Mouse (Mus musculus) hindbrain, postnatal 0 days (tissue): ENCODE measurements at regions not wholly inside any gene's neighbourhood (a gene's known extent, or its start where the extent isn't known, plus 50 kb on each side); places are given as distances from the start of the nearest gene placed in this dataset.

Source experiments
- ATAC-seq: fragments of 200-750 bp; cut with Nextera tagmentation; 2 replicates; pipeline ENCODE4 v1.8.0; 2017; ENCODE audit warnings: mild to moderate bottlenecking, moderate TSS enrichment, moderate library complexity
- DNase-seq: peaks from one replicate; pipeline ENCODE4 v3.0.0-alpha.2; 2015; ENCODE audit warnings: low spot score
- H3K27ac ChIP-seq: fragments of 300-500 bp; sonication (generic); 2 replicates; pipeline ENCODE4 v1.5.1; 2014; ENCODE audit warnings: mild to moderate bottlenecking
- H3K27me3 ChIP-seq: fragments of 300-500 bp; sonication (generic); 2 replicates; pipeline ENCODE4 v1.6.1; 2014; ENCODE audit warnings: low read length, mixed read lengths; ENCODE audit not compliant: insufficient read depth
- H3K36me3 ChIP-seq: fragments of 300-500 bp; sonication (generic); 2 replicates; pipeline ENCODE4 v1.6.1; 2014; ENCODE audit warnings: low read length, mixed read lengths; ENCODE audit not compliant: insufficient read depth
- H3K4me1 ChIP-seq: fragments of 300-500 bp; sonication (generic); 2 replicates; pipeline ENCODE4 v1.6.1; 2014; ENCODE audit warnings: antibody characterized with exemption, low read length, mixed read lengths; ENCODE audit not compliant: insufficient read depth
- H3K4me2 ChIP-seq: fragments of 300-500 bp; sonication (generic); 2 replicates; pipeline ENCODE4 v1.6.1; 2014; ENCODE audit warnings: low read depth, mild to moderate bottlenecking, low read length, moderate library complexity, mixed read lengths
- H3K4me3 ChIP-seq: fragments of 300-500 bp; sonication (generic); 2 replicates; pipeline ENCODE4 v1.5.1; 2014; ENCODE audit warnings: low read length
- H3K9ac ChIP-seq: fragments of 300-500 bp; sonication (generic); replicated peaks from 2 replicates; pipeline ENCODE4 v1.6.1; 2014; ENCODE audit warnings: mild to moderate bottlenecking, low read length, moderate library complexity, mixed read lengths
- H3K9me3 ChIP-seq: fragments of 300-500 bp; sonication (generic); 2 replicates; pipeline ENCODE4 v1.6.1; 2016; ENCODE audit warnings: low read length, mixed read lengths
- CTCF ChIP-seq: IDR thresholded peaks from 2 replicates; pipeline ENCODE4 v1.5.1; 2016; ENCODE audit warnings: antibody characterized with exemption, control low read depth, low read depth
- whole genome bisulfite sequencing: fragments of 180-500 bp; shearing (Covaris S2); extraction: QIAGEN DNeasy Blood & Tissue Kit; methylation state at CpG from one replicate; pipeline ENCODE4 v1.1.7; 2014; 5-methylcytosine and 5-hydroxymethylcytosine counted together

DNA sequence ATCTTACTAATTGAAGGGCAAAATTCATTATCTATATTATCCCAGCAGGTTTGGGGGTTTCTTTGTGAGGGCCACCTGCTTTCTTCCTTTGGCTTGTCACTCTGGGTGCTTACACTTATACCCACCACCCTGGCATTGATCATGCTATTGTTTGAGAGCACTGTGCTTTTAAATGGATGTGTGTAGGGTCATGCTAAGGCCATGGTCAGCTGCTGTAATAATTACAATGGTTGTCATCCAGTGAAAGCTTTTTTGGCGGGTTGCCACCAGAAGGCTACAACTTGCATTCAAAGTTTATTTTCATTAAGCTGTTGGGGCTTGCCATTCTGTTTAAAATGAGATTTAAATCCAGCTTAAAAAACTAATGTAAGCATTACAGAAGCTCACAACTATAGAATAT, 322.4 kb upstream of the Tmem229a start:
- TF ChIP-seq CTCF, result no peak
- Histone ChIP-seq H3K4me2 (no peak overlapping the region), H3K27ac (no peak overlapping the region), H3K4me3 (no peak overlapping the region), H3K36me3 (no peaks in the 10 kb centered on the region), H3K27me3 (no peaks in the 10 kb centered on the region), H3K9me3 (no peaks in the 10 kb centered on the region), H3K4me1 (no peaks in the 10 kb centered on the region), H3K9ac (no peak overlapping the region)
- peak; percentile 32 for DNase-seq
- 22% methylated on average over 1 of the region's 1 CpGs for WGBS
- no peak for ATAC-seq

- Histone ChIP-seq H3K4me1 (no peaks in the 10 kb centered on the region), H3K4me3 (no peak overlapping the region), H3K27ac (no peak overlapping the region), H3K27me3 (no peaks in the 10 kb centered on the region), H3K4me2 (no peak overlapping the region), H3K36me3 (no peaks in the 10 kb centered on the region), H3K9me3 (no peaks in the 10 kb centered on the region), H3K9ac (no peak overlapping the region)
- TF ChIP-seq CTCF, result no peak
- DNase-seq, result no peak
- ATAC-seq, result 0 out of 2 replicates have a peak, but pooled peaks have one; percentile 47
- 35% methylated on average over 8 of the region's 8 CpGs for WGBS
Observed at GRCm38 (mm10) chr6:25277703-25278447, 321.8 kb upstream of the Tmem229a start.

- Histone ChIP-seq H3K4me1 (no peaks in the 10 kb centered on the region), H3K9ac (no peak overlapping the region), H3K4me3 (no peak overlapping the region), H3K9me3 (no peaks in the 10 kb centered on the region), H3K27me3 (no peaks in the 10 kb centered on the region), H3K4me2 (no peak overlapping the region), H3K27ac (no peak overlapping the region), H3K36me3 (no peaks in the 10 kb centered on the region)
- peak; percentile 53 for TF ChIP-seq CTCF
- DNase-seq (peak; percentile 22), ATAC-seq (no peak)
- 43% methylated on average over 2 of the region's 2 CpGs for WGBS
Observed at GRCm38 (mm10) chr6:25276221-25276620, 320.1 kb upstream of the Tmem229a start.

GRCm38 (mm10) chr6:25260559-25260958, 304.5 kb upstream of the Tmem229a start:
- DNase-seq, result no peak
- H3K27me3 ChIP-seq, result no peaks in the 10 kb centered on the region
- no peaks in the 10 kb centered on the region for H3K4me1 ChIP-seq
- H3K9me3 ChIP-seq, result no peaks in the 10 kb centered on the region
- no peak for TF ChIP-seq CTCF
- H3K9ac ChIP-seq, result no peak overlapping the region
- H3K4me2 ChIP-seq, result no peak overlapping the region
- ATAC-seq, result no peak
- no peaks in the 10 kb centered on the region for H3K36me3 ChIP-seq
- H3K4me3 ChIP-seq, result no peak overlapping the region
- no peak overlapping the region for H3K27ac ChIP-seq
- 86% methylated on average over 1 of the region's 1 CpGs for WGBS

DNA sequence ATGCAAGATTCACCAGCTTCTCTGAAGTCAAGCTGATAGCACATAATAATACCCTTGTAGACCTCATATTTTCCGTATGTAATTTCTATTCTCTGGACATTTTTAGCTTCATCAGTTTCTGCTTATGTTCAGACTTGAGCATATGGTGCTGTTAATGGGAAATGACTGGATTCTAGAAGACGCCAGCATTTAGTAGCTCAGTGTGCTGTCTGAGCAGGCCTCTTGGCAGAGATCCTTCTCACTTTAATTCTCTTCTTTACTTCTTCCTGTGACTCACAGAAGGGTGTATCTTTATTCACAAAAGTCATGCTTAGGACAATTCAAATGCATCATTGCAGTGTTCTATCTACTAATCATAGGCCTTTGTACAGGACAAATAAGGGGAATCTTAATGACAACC, 299.7 kb upstream of the Tmem229a start:
- Histone ChIP-seq H3K4me1 (no peaks in the 10 kb centered on the region), H3K4me3 (no peak overlapping the region), H3K36me3 (no peaks in the 10 kb centered on the region), H3K9ac (no peak overlapping the region), H3K27me3 (no peaks in the 10 kb centered on the region), H3K4me2 (no peak overlapping the region), H3K9me3 (no peaks in the 10 kb centered on the region), H3K27ac (no peak overlapping the region)
- TF ChIP-seq CTCF, result no peak
- WGBS, result 60% methylated on average over 2 of the region's 2 CpGs
- ATAC-seq, result peak; percentile 18; the same call in 1 of the 2 replicates
- DNase-seq, result peak; percentile 25

- no peak overlapping the region for H3K4me2 ChIP-seq
- H3K9ac ChIP-seq, result no peak overlapping the region
- ATAC-seq, result no peak
- no peak for DNase-seq
- no peaks in the 10 kb centered on the region for H3K9me3 ChIP-seq
- H3K4me3 ChIP-seq, result no peak overlapping the region
- H3K36me3 ChIP-seq, result no peaks in the 10 kb centered on the region
- H3K27me3 ChIP-seq, result no peaks in the 10 kb centered on the region
- TF ChIP-seq CTCF, result no peak
- 78% methylated on average over 2 of the region's 2 CpGs for WGBS
- no peak overlapping the region for H3K27ac ChIP-seq
- no peaks in the 10 kb centered on the region for H3K4me1 ChIP-seq
Observed at GRCm38 (mm10) chr6:25237021-25237420, 280.9 kb upstream of the Tmem229a start.

DNA sequence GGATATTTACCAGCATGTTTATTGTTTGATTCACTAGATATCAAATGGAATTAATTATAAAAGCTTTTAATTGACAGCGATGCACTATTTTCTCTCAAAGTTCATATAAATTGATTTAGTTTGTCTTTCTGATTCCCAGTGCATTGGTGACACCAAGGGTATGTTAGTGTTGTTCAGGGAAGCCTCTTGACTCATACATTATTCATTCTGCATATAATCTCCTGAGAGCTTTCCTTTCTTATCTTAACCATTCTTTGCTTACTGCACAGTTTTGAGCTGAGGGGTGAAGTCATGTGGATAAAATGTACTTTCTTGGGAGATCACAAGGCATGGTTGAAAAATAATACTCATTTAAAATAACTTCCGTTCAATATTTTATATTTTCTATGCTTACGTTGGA, 280.5 kb upstream of the Tmem229a start:
- TF ChIP-seq CTCF, result no peak
- no peak for ATAC-seq
- no peak overlapping the region for H3K9ac ChIP-seq
- H3K27me3 ChIP-seq, result no peaks in the 10 kb centered on the region
- 77% methylated on average over 3 of the region's 3 CpGs for WGBS
- H3K27ac ChIP-seq, result no peak overlapping the region
- H3K4me2 ChIP-seq, result no peak overlapping the region
- H3K36me3 ChIP-seq, result no peaks in the 10 kb centered on the region
- DNase-seq, result no peak
- no peak overlapping the region for H3K4me3 ChIP-seq
- no peaks in the 10 kb centered on the region for H3K9me3 ChIP-seq
- H3K4me1 ChIP-seq, result no peaks in the 10 kb centered on the region
